Mouse (Mus musculus) kidney, adult 18-20 months (tissue): ENCODE data around the gene Hmgcs2.
A peak's percentile ranks its signal among the peaks of the same experiment; 100 is the strongest.

Experiments
- DNase-seq: peaks from one replicate; pipeline ENCODE4 v3.0.0; 2021

The Hmgcs2 gene

GRCm38 (mm10) chr3:98280933-98281678 is 871 bp downstream of the Hmgcs2 start:
- DNase-seq: peak; percentile 62

DNA sequence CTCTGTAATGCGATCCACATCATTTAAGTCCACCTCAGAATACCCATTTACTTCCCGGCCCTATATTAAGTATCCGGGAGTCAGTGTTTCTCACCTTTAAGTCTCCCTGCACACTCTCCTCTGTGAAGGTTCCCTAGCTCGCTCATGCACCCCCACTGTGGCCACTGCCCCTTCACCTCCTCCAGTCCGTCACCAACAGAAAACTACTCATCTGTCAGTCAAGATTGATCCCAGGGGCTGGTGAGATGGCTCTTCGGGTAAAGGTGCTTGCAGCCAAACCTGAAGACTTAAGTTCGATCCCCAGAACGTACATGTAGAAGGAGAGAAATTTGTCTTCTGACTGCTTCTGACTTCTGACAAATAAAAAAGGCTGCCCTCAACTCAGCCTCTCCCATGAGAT is 2.2 kb downstream of the Hmgcs2 start:
- DNase-seq: no peak

DNA sequence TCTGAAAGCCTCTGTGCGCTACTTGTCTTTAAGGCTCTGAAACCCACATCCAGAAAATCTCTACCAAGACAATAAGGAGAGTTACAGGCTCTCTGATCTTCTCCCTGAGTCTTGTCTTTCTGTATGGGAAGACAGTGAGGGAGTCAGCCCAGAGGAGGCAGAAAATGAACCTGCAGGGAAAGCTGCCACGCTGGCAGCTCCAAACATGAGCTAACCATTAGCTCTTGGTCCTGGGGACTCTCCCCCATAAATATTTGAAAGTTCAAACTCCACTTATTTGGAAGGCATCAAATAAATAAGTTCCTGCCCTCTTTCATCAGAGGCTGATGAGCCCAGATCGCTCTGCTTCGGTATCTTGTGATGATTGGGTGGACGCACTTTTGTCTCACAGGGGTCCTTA is 3.0 kb downstream of the Hmgcs2 start:
- DNase-seq: no peak

DNA sequence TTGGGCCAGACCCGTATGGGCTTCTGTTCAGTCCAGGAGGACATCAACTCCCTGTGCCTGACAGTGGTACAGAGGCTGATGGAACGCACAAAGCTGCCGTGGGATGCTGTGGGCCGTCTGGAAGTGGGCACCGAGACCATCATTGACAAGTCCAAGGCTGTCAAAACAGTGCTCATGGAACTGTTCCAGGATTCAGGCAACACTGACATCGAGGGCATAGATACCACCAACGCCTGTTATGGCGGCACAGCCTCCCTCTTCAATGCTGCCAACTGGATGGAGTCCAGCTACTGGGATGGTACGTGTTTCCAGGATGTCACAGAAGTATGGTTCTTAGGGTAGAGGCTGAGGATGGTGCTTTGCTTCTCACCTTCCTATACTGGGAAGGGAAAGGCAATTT is 10.8 kb downstream of the Hmgcs2 start:
- DNase-seq: no peak

DNA sequence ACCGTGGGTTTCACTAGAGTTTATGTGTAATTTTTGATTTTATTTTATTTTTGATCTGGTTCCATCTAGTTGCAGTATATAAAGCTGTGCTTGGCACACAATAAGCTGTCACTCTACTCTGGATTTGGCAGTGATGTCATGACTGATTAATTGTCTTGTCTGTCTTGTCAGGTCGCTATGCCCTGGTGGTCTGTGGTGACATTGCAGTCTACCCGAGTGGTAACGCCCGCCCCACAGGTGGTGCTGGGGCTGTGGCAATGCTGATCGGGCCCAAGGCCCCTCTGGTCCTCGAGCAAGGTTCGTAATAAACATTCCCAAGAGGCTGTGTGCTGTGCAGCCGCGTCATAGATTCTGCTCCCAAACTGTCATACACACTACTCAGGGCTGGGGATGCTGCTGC is 15.7 kb downstream of the Hmgcs2 start:
- DNase-seq: no peak

- no peak for DNase-seq
Observed at GRCm38 (mm10) chr3:98299391-98300100, 19.3 kb downstream of the Hmgcs2 start.

- no peak for DNase-seq
Observed at GRCm38 (mm10) chr3:98300266-98300665, 20.0 kb downstream of the Hmgcs2 start.

- no peak for DNase-seq
Observed at GRCm38 (mm10) chr3:98301761-98302160, 21.5 kb downstream of the Hmgcs2 start.

GRCm38 (mm10) chr3:98308606-98309005 is 28.4 kb downstream of the Hmgcs2 start:
- no peak for DNase-seq

GRCm38 (mm10) chr3:98310456-98310855 is 30.2 kb downstream of the Hmgcs2 start:
- DNase-seq: no peak

GRCm38 (mm10) chr3:98312867-98313266 is 32.6 kb downstream of the Hmgcs2 start:
- peak; percentile 63 for DNase-seq

- DNase-seq: no peak
Observed at GRCm38 (mm10) chr3:98313294-98314155, 33.3 kb downstream of the Hmgcs2 start.

- no peak for DNase-seq
Observed at GRCm38 (mm10) chr3:98315181-98315580, 34.9 kb downstream of the Hmgcs2 start.

DNA sequence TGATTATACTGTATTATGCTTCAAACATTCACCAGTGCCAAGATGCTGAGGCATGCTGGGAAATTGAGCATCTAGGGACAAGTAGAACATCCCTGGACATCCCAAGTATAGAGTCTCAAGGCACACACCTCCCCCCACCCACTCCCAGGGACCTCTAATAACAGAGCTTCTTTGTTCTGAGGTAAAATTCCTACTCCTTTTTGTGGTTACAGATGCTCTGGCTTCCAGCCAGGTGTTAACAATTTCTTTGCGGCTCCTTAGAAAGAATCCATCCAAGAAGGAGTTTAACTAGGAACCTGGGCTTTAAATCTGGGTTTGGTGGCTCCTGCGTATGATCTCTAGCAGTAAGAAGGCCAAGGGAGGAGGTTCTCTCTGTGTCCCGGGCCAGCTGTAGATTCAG is 36.9 kb downstream of the Hmgcs2 start:
- no peak for DNase-seq

GRCm38 (mm10) chr3:98319190-98319589 is 39.0 kb downstream of the Hmgcs2 start:
- DNase-seq: no peak

- no peak for DNase-seq
Observed at GRCm38 (mm10) chr3:98322209-98322608, 42.0 kb downstream of the Hmgcs2 start.

- no peak for DNase-seq
Observed at GRCm38 (mm10) chr3:98324235-98324634, 44.0 kb downstream of the Hmgcs2 start.

GRCm38 (mm10) chr3:98334010-98334409 is 53.8 kb downstream of the Hmgcs2 start:
- DNase-seq: no peak

- no peak for DNase-seq
Observed at GRCm38 (mm10) chr3:98335331-98335730, 55.1 kb downstream of the Hmgcs2 start.

- no peak for DNase-seq
Observed at GRCm38 (mm10) chr3:98335886-98336285, 55.7 kb downstream of the Hmgcs2 start.

- DNase-seq: no peak
Observed at GRCm38 (mm10) chr3:98336661-98337654, 56.7 kb downstream of the Hmgcs2 start.

GRCm38 (mm10) chr3:98338584-98339041 is 58.4 kb downstream of the Hmgcs2 start:
- DNase-seq: peak; percentile 76
